Mouse (Mus musculus): Measurements from ENCODE around the gene Myh7. TPM values are rescaled to one million over a fixed set of nuclear protein-coding genes. Genes with fewer than 3 reads are reported as not detected.

Gene Myh7
- total and polyA plus RNA-seq, 2 experiments from 2014 or later: 1,537 to 4,273 TPM

DNA sequence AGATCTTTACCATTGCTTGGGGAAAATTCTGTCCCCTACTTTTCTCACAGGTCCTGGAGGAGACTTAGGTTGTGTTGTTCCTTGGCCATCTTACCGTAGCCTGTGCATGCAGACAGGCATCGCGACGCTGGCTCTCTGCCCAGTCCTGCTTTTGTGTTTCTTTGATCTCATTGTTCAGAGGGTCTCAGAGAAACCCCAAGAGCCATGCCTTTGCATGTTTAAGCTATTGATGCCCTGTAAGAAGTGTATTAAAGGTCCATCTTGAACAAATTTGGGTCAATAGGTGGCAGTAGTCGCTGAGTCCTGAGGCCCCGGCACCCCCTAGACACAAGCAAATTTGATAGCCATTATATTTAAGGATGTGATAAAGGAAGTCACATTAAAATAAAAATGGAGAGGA is 33.2 kb upstream of the Myh7 start:
- DNase-seq (ENCODE audit: low spot score) (no peak), ATAC-seq (ENCODE audit: insufficient read depth, low read depth) (no peak)
- 14% methylated on average over 6 of the region's 6 CpGs for WGBS
- Histone ChIP-seq H3K4me1 (ENCODE audit: control insufficient read depth, insufficient read depth) (no peaks in the 10 kb centered on the region), H3K9me3 (replicated peaks; ENCODE audit: control insufficient read depth, low read length) (no peaks in the 10 kb centered on the region), H3K27ac (ENCODE audit: low read depth) (no peak overlapping the region), H3K4me2 (ENCODE audit: low read depth, low read length) (no peak overlapping the region), H3K4me3 (ENCODE audit: low read depth, low read length) (no peak overlapping the region), H3K36me3 (replicated peaks; ENCODE audit: control insufficient read depth, insufficient read depth, low read length) (peaks cover 29% of the 10 kb centered on the region), H3K27me3 (ENCODE audit: control insufficient read depth, insufficient read depth, low read length) (no peaks in the 10 kb centered on the region), H3K9ac (replicated peaks; ENCODE audit: low read depth, low read length) (no peak overlapping the region)
- TF ChIP-seq EP300 (IDR thresholded peaks at IDR 0.05; ENCODE audit: low read depth): no peak
- TF ChIP-seq CTCF (IDR thresholded peaks at IDR 0.05; ENCODE audit: low read depth): peak; percentile 31

DNA sequence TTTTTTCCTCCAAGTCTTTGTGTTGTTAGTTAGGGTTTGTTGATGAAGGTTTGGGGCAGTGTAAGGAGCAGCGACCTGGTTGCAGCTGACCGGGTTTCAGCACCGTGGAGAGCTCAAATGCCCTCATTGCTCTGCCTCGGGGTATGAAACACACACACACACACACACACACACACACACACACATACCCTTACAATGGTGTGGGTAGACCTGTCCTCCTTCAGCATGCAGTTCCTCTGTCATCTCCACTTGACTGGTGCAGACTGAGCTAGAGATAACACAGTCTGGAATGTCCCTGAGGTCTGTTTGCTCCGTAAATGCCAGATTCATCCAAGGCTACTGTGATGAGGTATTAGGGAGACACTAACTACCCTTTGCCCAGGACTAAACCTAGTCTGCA is 32.8 kb upstream of the Myh7 start:
- Histone ChIP-seq H3K4me3 (ENCODE audit: low read depth, low read length) (no peak overlapping the region), H3K9me3 (replicated peaks; ENCODE audit: control insufficient read depth, low read length) (no peaks in the 10 kb centered on the region), H3K27me3 (ENCODE audit: control insufficient read depth, insufficient read depth, low read length) (no peaks in the 10 kb centered on the region), H3K9ac (replicated peaks; ENCODE audit: low read depth, low read length) (no peak overlapping the region), H3K4me1 (ENCODE audit: control insufficient read depth, insufficient read depth) (no peaks in the 10 kb centered on the region), H3K4me2 (ENCODE audit: low read depth, low read length) (no peak overlapping the region), H3K36me3 (replicated peaks; ENCODE audit: control insufficient read depth, insufficient read depth, low read length) (peaks cover 33% of the 10 kb centered on the region), H3K27ac (ENCODE audit: low read depth) (no peak overlapping the region)
- ATAC-seq (ENCODE audit: insufficient read depth, low read depth) (no peak), DNase-seq (ENCODE audit: low spot score) (no peak)
- TF ChIP-seq EP300 (IDR thresholded peaks at IDR 0.05; ENCODE audit: low read depth) (no peak), CTCF (IDR thresholded peaks at IDR 0.05; ENCODE audit: low read depth) (no peak)
- 7% methylated on average over 5 of the region's 5 CpGs for WGBS

DNA sequence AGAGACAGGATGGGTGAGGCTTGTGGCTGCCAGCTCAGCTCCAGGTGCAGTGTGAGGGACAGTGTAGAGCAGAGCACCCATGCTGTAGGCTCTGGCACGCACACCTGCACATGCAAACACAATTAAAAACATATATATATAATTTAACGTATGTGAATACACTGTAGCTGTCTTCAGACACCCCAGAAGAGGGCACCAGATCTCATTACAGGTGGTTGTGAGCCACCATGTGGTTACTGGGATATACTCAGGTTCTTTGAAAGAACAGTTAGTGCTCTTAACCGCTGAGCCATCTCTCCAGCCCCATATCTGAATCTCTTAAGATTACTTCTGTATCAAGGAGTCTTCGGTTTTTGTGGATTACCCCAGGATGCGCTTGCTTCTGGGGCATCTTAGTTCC is 31.1 kb upstream of the Myh7 start:
- ATAC-seq (ENCODE audit: insufficient read depth, low read depth) (no peak), DNase-seq (ENCODE audit: low spot score) (no peak)
- Histone ChIP-seq H3K4me2 (ENCODE audit: low read depth, low read length) (no peak overlapping the region), H3K36me3 (replicated peaks; ENCODE audit: control insufficient read depth, insufficient read depth, low read length) (peaks cover 51% of the 10 kb centered on the region), H3K4me1 (ENCODE audit: control insufficient read depth, insufficient read depth) (no peaks in the 10 kb centered on the region), H3K4me3 (ENCODE audit: low read depth, low read length) (no peak overlapping the region), H3K9me3 (replicated peaks; ENCODE audit: control insufficient read depth, low read length) (no peaks in the 10 kb centered on the region), H3K27me3 (ENCODE audit: control insufficient read depth, insufficient read depth, low read length) (no peaks in the 10 kb centered on the region), H3K27ac (ENCODE audit: low read depth) (no peak overlapping the region), H3K9ac (replicated peaks; ENCODE audit: low read depth, low read length) (no peak overlapping the region)
- TF ChIP-seq CTCF (IDR thresholded peaks at IDR 0.05; ENCODE audit: low read depth) (peak; percentile 14; the same call in 1 of the 2 replicates), EP300 (IDR thresholded peaks at IDR 0.05; ENCODE audit: low read depth) (no peak)
- 82% methylated on average over 5 of the region's 5 CpGs for WGBS

DNA sequence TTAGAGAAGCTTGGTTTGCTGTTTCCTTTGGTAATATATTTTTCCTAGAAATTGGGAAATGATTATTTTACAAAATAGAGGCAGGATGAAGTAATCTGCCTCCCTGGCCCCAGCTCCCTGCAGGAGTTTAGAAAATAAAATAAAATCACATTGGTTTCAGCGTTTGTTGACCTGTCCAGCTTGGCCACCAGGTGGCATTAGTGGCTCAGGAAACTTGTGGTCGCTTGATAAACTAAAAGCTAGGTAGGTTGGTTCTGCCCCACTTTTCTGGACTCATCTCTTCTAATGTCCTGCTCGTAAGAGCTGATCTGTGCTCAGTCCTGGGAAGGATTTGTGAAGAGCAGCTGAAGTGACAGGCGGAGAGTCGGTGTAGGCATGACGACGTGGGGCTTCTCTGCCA is 29.8 kb upstream of the Myh7 start:
- Histone ChIP-seq H3K9me3 (replicated peaks; ENCODE audit: control insufficient read depth, low read length) (no peaks in the 10 kb centered on the region), H3K4me3 (ENCODE audit: low read depth, low read length) (no peak overlapping the region), H3K4me2 (ENCODE audit: low read depth, low read length) (no peak overlapping the region), H3K27ac (ENCODE audit: low read depth) (no peak overlapping the region), H3K9ac (replicated peaks; ENCODE audit: low read depth, low read length) (no peak overlapping the region), H3K36me3 (replicated peaks; ENCODE audit: control insufficient read depth, insufficient read depth, low read length) (peaks cover 53% of the 10 kb centered on the region), H3K27me3 (ENCODE audit: control insufficient read depth, insufficient read depth, low read length) (no peaks in the 10 kb centered on the region), H3K4me1 (ENCODE audit: control insufficient read depth, insufficient read depth) (no peaks in the 10 kb centered on the region)
- 63% methylated on average over 7 of the region's 7 CpGs for WGBS
- TF ChIP-seq CTCF (IDR thresholded peaks at IDR 0.05; ENCODE audit: low read depth): peak; percentile 69
- no peak for TF ChIP-seq EP300 (IDR thresholded peaks at IDR 0.05; ENCODE audit: low read depth)
- ATAC-seq (ENCODE audit: insufficient read depth, low read depth): peak; percentile 61; the same call in 1 of the 2 replicates
- DNase-seq (ENCODE audit: low spot score): no peak

DNA sequence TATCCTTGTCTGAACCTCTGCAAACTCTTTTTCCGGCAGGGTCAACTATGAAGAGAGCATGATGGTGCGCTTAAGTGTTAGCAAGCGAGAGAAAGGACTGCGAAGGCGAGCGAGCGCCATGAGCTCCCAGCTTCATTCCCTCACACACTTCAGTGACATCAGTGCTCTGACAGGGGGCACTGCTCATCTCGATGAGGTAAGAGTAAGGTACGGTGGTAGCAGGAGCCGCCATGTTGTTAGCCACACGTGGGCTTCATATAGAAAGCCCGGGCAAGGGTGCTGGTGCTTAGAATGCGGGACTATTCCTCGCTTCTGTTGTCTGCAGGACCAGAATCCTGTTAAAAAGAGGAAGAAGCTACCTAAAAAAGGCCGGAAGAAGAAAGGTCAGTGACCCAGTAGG is 28.6 kb upstream of the Myh7 start:
- Histone ChIP-seq H3K4me2 (ENCODE audit: low read depth, low read length) (no peak overlapping the region), H3K4me1 (ENCODE audit: control insufficient read depth, insufficient read depth) (no peaks in the 10 kb centered on the region), H3K4me3 (ENCODE audit: low read depth, low read length) (no peak overlapping the region), H3K27ac (ENCODE audit: low read depth) (no peak overlapping the region), H3K27me3 (ENCODE audit: control insufficient read depth, insufficient read depth, low read length) (no peaks in the 10 kb centered on the region), H3K9ac (replicated peaks; ENCODE audit: low read depth, low read length) (no peak overlapping the region), H3K36me3 (replicated peaks; ENCODE audit: control insufficient read depth, insufficient read depth, low read length) (peaks cover 59% of the 10 kb centered on the region), H3K9me3 (replicated peaks; ENCODE audit: control insufficient read depth, low read length) (no peaks in the 10 kb centered on the region)
- ATAC-seq (ENCODE audit: insufficient read depth, low read depth): no peak
- 89% methylated on average over 15 of the region's 15 CpGs for WGBS
- no peak for DNase-seq (ENCODE audit: low spot score)
- no peak for TF ChIP-seq CTCF (IDR thresholded peaks at IDR 0.05; ENCODE audit: low read depth)

DNA sequence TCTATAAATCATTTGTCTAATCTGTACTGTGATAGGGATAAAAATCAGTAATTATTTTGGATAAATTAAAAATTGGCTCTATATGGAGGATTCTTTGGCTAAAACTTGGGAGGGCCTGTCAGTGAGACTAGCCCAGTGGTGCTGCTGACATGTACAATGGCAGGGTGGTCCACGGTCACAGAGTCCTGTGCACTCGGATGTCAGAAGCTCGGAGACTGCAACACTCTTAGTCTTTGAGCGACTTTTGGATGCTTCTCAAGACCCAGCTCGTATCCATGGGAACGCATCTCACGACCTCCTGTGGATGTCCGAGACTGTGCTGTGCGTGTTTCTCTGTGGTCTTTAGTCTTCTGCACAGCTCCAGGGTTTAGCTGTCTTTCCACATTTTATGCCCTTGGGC is 26.0 kb upstream of the Myh7 start:
- ATAC-seq (ENCODE audit: insufficient read depth, low read depth) (no peak), DNase-seq (ENCODE audit: low spot score) (no peak)
- WGBS: 87% methylated on average over 9 of the region's 9 CpGs
- H3K4me2 ChIP-seq (ENCODE audit: low read depth, low read length): no peak overlapping the region
- no peak for TF ChIP-seq CTCF (IDR thresholded peaks at IDR 0.05; ENCODE audit: low read depth)
- no peak for TF ChIP-seq EP300 (IDR thresholded peaks at IDR 0.05; ENCODE audit: low read depth)
- 0 out of 2 replicates have a peak, but pooled peaks cover 3% of the 10 kb centered on the region for H3K4me1 ChIP-seq (ENCODE audit: control insufficient read depth, insufficient read depth)
- no peak overlapping the region for H3K4me3 ChIP-seq (ENCODE audit: low read depth, low read length)
- H3K27me3 ChIP-seq (ENCODE audit: control insufficient read depth, insufficient read depth, low read length): no peaks in the 10 kb centered on the region
- H3K27ac ChIP-seq (ENCODE audit: low read depth): no peak overlapping the region
- peaks cover 70% of the 10 kb centered on the region for H3K36me3 ChIP-seq (replicated peaks; ENCODE audit: control insufficient read depth, insufficient read depth, low read length)
- H3K9ac ChIP-seq (replicated peaks; ENCODE audit: low read depth, low read length): no peak overlapping the region
- no peaks in the 10 kb centered on the region for H3K9me3 ChIP-seq (replicated peaks; ENCODE audit: control insufficient read depth, low read length)

All from heart, postnatal 0 days (tissue).